Mouse (Mus musculus): ENCODE data around the gene Entr1. TPM values are rescaled to one million over a fixed set of nuclear protein-coding genes. Genes with fewer than 3 reads are reported as not detected.
A peak's percentile ranks its signal among the peaks of the same experiment; 100 is the strongest.
"Not testable (repeated sequence)": the region's sequence is repeated elsewhere in the genome, so short reads cannot be mapped to it uniquely, and the experiment has no call there.

Gene Entr1
- polyA plus RNA-seq, 1 experiment from 2014 or later, result 132 TPM

DNA sequence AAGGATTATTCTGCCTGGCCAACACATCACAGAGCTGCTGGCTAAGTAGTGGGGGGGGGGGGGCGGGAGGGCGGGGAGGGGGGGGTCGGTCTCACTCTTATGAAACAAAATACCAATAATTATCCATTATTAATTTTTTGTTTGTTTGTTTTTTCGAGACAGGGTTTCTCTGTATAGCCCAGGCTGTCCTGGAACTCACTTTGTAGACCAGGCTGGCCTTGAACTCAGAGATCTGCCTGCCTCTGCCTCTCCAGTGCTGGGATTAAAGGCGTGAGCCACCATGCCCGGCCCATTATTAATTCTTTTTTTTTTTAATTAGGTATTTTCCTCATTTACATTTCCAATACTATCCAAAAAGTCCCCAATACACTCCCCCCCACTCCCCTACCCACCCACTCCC is 8.2 kb downstream of the Entr1 start:
- Histone ChIP-seq H3K4me2 (ENCODE audit: low read depth, low read length) (peak overlapping the region; percentile 81), H3K4me3 (ENCODE audit: low read depth, low read length) (peak overlapping the region; percentile 79), H3K9ac (replicated peaks; ENCODE audit: low read length) (peak overlapping the region; percentile 77)
- not testable (repeated sequence) for H3K27ac ChIP-seq (replicated peaks; ENCODE audit: low read depth, low read length); DNase-seq (ENCODE audit: low spot score); H3K27me3 ChIP-seq (ENCODE audit: control insufficient read depth, insufficient read depth, low read length); H3K9me3 ChIP-seq (replicated peaks; ENCODE audit: control insufficient read depth, low read length); ATAC-seq (replicated peaks; ENCODE audit: insufficient number of reproducible peaks, low FRiP score, low TSS enrichment, low read depth); H3K4me1 ChIP-seq (ENCODE audit: control insufficient read depth, insufficient read depth, low read length); H3K36me3 ChIP-seq (replicated peaks; ENCODE audit: control insufficient read depth, insufficient read depth, low read depth, low read length)
- WGBS, result 34% methylated on average over 6 of the region's 6 CpGs

DNA sequence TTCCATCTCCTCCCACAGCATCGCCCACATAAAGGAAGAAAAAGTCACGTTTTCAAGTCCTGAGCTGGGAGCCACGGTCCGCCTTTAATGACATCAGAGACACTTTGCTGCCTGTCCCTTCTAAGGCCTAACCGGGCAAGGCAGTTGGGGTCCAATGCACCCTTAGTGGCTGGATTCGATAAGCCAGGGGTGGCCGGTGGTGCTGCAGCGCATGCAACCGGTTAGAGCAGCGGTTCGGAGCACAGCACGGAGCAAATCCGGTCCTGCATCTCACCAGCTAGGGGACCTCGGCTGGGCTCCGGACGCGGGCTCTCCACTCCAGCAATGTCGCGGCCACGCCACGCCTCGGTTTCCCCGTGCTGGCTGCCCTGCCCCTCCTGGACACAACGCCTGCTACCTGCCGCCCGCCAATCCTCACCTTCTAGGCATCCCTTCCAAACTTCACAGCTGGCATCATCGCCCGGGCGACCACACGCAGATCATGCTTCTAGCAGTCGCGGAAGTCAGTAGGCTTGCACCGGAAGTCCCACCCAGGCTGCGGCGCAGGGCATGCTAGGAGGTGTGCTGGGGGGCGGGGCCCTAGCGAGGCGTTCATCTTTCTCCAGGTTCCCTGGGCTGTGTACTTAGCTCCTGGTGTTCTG is 8.9 kb downstream of the Entr1 start, which contains the start of gene Snapc4:
TSS of gene Snapc4 (minus strand) at position 523 of the 641 bp plus-strand sequence.
- no peaks in the 10 kb centered on the region for H3K4me1 ChIP-seq (ENCODE audit: control insufficient read depth, insufficient read depth, low read length)
- peak within 1 kb of the TSS; percentile 79 for H3K4me3 ChIP-seq (ENCODE audit: low read depth, low read length)
- under 1% methylated on average over 38 of the region's 38 CpGs for WGBS
- peak; percentile 94 for ATAC-seq (replicated peaks; ENCODE audit: insufficient number of reproducible peaks, low FRiP score, low TSS enrichment, low read depth)
- 0 out of 2 replicates have a peak within 1 kb of the TSS, but pooled peaks have one; percentile 29 for H3K27ac ChIP-seq (replicated peaks; ENCODE audit: low read depth, low read length)
- peak within 1 kb of the TSS; percentile 77 for H3K9ac ChIP-seq (replicated peaks; ENCODE audit: low read length)
- H3K36me3 ChIP-seq (replicated peaks; ENCODE audit: control insufficient read depth, insufficient read depth, low read depth, low read length), result peaks cover 8% of the 10 kb centered on the region
- H3K27me3 ChIP-seq (ENCODE audit: control insufficient read depth, insufficient read depth, low read length), result no peaks in the 10 kb centered on the region
- H3K9me3 ChIP-seq (replicated peaks; ENCODE audit: control insufficient read depth, low read length), result no peaks in the 10 kb centered on the region
- DNase-seq (ENCODE audit: low spot score), result peak; percentile 93
- peak within 1 kb of the TSS; percentile 81 for H3K4me2 ChIP-seq (ENCODE audit: low read depth, low read length)

DNA sequence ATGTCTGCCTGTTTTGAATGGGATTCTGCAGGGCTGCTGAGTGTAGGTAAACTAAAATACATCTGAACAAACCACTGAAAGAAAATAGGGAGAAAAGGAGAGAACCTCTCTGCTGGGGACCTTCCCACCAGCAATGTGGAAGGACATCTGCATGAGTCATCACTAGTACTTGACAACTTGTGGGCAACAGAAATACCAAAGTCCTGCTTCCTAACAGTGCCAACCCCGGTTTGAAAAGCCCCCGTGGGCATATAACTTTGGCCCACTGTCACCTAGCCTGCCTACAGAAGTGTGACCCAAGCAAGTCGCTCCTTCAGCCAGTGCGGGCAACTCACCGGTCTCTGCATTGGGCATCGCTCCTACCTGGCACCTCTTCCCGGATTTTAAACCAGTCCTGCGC is 16.7 kb downstream of the Entr1 start:
- H3K9me3 ChIP-seq (replicated peaks; ENCODE audit: control insufficient read depth, low read length), result no peaks in the 10 kb centered on the region
- no peak overlapping the region for H3K27ac ChIP-seq (replicated peaks; ENCODE audit: low read depth, low read length)
- H3K4me3 ChIP-seq (ENCODE audit: low read depth, low read length), result no peak overlapping the region
- no peak overlapping the region for H3K9ac ChIP-seq (replicated peaks; ENCODE audit: low read length)
- peaks cover 10% of the 10 kb centered on the region for H3K36me3 ChIP-seq (replicated peaks; ENCODE audit: control insufficient read depth, insufficient read depth, low read depth, low read length)
- H3K4me1 ChIP-seq (ENCODE audit: control insufficient read depth, insufficient read depth, low read length), result no peaks in the 10 kb centered on the region
- no peak overlapping the region for H3K4me2 ChIP-seq (ENCODE audit: low read depth, low read length)
- ATAC-seq (replicated peaks; ENCODE audit: insufficient number of reproducible peaks, low FRiP score, low TSS enrichment, low read depth), result no peak
- WGBS, result 93% methylated on average over 8 of the region's 8 CpGs
- no peaks in the 10 kb centered on the region for H3K27me3 ChIP-seq (ENCODE audit: control insufficient read depth, insufficient read depth, low read length)
- DNase-seq (ENCODE audit: low spot score), result no peak

DNA sequence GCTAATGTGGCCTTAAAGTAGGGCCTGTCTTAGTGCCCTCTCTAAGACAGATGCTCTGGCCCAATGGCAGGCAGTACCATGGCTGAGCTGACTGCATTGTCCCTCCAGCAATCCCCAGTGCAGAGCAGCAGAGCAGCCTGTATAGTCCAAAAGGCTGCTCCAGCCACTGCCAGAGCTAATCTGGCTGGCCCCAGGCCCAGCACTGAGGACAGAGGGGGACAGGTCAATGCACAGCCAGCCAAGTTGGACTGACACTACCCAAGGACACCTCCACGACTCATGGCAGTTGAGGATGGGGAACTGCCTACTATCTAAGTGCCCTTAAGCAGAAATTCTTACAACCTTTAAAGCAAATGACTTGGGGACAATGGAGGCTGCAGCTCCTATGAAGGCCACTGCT is 20.5 kb downstream of the Entr1 start:
- Histone ChIP-seq H3K4me2 (ENCODE audit: low read depth, low read length) (no peak overlapping the region), H3K4me3 (ENCODE audit: low read depth, low read length) (no peak overlapping the region), H3K4me1 (ENCODE audit: control insufficient read depth, insufficient read depth, low read length) (no peaks in the 10 kb centered on the region), H3K27ac (replicated peaks; ENCODE audit: low read depth, low read length) (no peak overlapping the region), H3K27me3 (ENCODE audit: control insufficient read depth, insufficient read depth, low read length) (no peaks in the 10 kb centered on the region), H3K9me3 (replicated peaks; ENCODE audit: control insufficient read depth, low read length) (no peaks in the 10 kb centered on the region), H3K36me3 (replicated peaks; ENCODE audit: control insufficient read depth, insufficient read depth, low read depth, low read length) (peaks cover 16% of the 10 kb centered on the region), H3K9ac (replicated peaks; ENCODE audit: low read length) (no peak overlapping the region)
- ATAC-seq (replicated peaks; ENCODE audit: insufficient number of reproducible peaks, low FRiP score, low TSS enrichment, low read depth) (no peak), DNase-seq (ENCODE audit: low spot score) (no peak)
- WGBS, result 71% methylated on average over 1 of the region's 1 CpGs

DNA sequence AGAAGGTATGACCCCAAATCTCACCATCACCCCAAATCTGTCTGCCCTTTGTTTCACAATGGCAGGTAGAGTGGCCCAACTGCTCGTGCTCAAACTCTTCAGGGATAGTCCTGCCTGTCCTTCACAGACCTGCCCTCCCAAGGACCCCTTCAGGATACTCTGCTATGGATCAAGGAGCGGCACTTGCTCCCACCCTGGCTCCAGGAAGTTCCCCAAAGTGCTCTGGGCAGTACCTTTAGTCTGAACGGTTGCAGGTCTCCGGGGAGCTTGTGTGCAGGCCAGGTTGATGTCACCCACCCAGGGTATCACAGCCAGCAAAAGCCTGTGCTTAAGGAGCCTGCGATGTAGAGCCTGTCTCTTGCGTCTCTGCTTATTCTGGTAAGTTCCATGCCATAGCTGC is 21.2 kb downstream of the Entr1 start:
- ATAC-seq (replicated peaks; ENCODE audit: insufficient number of reproducible peaks, low FRiP score, low TSS enrichment, low read depth) (no peak), DNase-seq (ENCODE audit: low spot score) (no peak)
- no peaks in the 10 kb centered on the region for H3K9me3 ChIP-seq (replicated peaks; ENCODE audit: control insufficient read depth, low read length)
- H3K36me3 ChIP-seq (replicated peaks; ENCODE audit: control insufficient read depth, insufficient read depth, low read depth, low read length), result peaks cover 16% of the 10 kb centered on the region
- H3K4me2 ChIP-seq (ENCODE audit: low read depth, low read length), result no peak overlapping the region
- no peak overlapping the region for H3K27ac ChIP-seq (replicated peaks; ENCODE audit: low read depth, low read length)
- no peaks in the 10 kb centered on the region for H3K27me3 ChIP-seq (ENCODE audit: control insufficient read depth, insufficient read depth, low read length)
- H3K4me3 ChIP-seq (ENCODE audit: low read depth, low read length), result no peak overlapping the region
- H3K9ac ChIP-seq (replicated peaks; ENCODE audit: low read length), result no peak overlapping the region
- no peaks in the 10 kb centered on the region for H3K4me1 ChIP-seq (ENCODE audit: control insufficient read depth, insufficient read depth, low read length)
- 90% methylated on average over 6 of the region's 6 CpGs for WGBS

DNA sequence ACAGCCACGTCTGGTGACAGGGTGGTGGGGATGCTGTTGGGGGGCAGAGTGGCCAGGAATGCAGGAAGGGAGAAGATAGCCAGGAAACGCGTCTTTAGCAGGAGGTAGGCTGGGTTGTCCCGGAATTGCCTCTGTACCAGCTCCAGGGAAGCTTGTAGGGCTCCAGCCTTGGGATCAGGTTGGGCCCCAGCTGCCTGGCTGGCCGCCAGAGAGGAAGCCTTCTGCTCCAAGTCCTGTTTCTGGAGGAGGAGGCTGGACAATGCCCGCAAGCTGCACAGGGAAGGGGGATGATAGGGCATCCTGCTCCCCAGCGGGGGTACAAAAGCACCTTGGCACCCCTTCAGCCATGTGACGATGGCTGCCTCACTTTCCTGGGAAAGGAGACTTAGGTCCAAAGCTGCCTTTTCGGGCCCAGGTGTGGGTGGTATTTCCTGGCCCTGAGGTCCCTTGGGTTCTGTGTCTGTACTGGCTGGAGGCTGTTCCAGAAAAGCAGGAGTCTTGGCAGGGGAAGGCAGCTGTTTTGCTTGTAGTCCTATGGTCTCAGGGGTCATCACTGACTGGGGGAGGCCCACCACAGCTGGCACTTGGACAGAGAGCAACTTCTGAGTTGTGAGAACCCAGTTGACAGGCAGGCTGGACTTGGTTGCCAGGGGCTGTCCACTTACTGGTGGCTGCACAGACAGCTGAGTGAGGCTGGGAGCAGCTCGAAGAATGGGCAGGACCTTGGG is 24.2 kb downstream of the Entr1 start:
- Histone ChIP-seq H3K4me3 (ENCODE audit: low read depth, low read length) (no peak overlapping the region), H3K27ac (replicated peaks; ENCODE audit: low read depth, low read length) (no peak overlapping the region), H3K9me3 (replicated peaks; ENCODE audit: control insufficient read depth, low read length) (no peaks in the 10 kb centered on the region), H3K27me3 (ENCODE audit: control insufficient read depth, insufficient read depth, low read length) (no peaks in the 10 kb centered on the region), H3K4me2 (ENCODE audit: low read depth, low read length) (no peak overlapping the region), H3K36me3 (replicated peaks; ENCODE audit: control insufficient read depth, insufficient read depth, low read depth, low read length) (peaks cover 10% of the 10 kb centered on the region), H3K4me1 (ENCODE audit: control insufficient read depth, insufficient read depth, low read length) (no peaks in the 10 kb centered on the region), H3K9ac (replicated peaks; ENCODE audit: low read length) (no peak overlapping the region)
- DNase-seq (ENCODE audit: low spot score) (no peak), ATAC-seq (replicated peaks; ENCODE audit: insufficient number of reproducible peaks, low FRiP score, low TSS enrichment, low read depth) (no peak)
- 85% methylated on average over 10 of the region's 10 CpGs for WGBS

DNA sequence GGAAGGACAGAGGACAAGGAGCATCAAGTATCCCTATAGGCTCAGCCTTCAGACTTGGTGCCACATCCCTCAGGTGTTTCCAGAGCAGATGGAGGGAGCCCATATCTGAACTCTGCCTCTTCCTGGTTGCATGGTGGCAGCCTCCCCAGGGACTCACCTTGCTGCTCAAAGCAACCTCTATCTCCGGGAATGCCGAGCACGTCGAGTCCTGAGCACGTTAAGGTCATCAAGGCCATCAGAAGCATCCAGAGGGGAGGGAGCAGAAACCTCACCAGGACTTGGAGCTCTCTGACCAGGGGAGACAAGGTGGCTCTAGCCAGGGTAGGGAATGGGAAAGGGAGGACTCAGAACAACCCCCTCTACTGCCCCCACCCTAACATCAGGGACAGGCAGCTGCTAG is 25.6 kb downstream of the Entr1 start:
- no peak overlapping the region for H3K9ac ChIP-seq (replicated peaks; ENCODE audit: low read length)
- no peak for ATAC-seq (replicated peaks; ENCODE audit: insufficient number of reproducible peaks, low FRiP score, low TSS enrichment, low read depth)
- H3K9me3 ChIP-seq (replicated peaks; ENCODE audit: control insufficient read depth, low read length), result no peaks in the 10 kb centered on the region
- no peak overlapping the region for H3K4me3 ChIP-seq (ENCODE audit: low read depth, low read length)
- peaks cover 8% of the 10 kb centered on the region for H3K36me3 ChIP-seq (replicated peaks; ENCODE audit: control insufficient read depth, insufficient read depth, low read depth, low read length)
- no peak overlapping the region for H3K27ac ChIP-seq (replicated peaks; ENCODE audit: low read depth, low read length)
- WGBS, result 79% methylated on average over 5 of the region's 5 CpGs
- no peak overlapping the region for H3K4me2 ChIP-seq (ENCODE audit: low read depth, low read length)
- no peaks in the 10 kb centered on the region for H3K4me1 ChIP-seq (ENCODE audit: control insufficient read depth, insufficient read depth, low read length)
- no peak for DNase-seq (ENCODE audit: low spot score)
- H3K27me3 ChIP-seq (ENCODE audit: control insufficient read depth, insufficient read depth, low read length), result no peaks in the 10 kb centered on the region

DNA sequence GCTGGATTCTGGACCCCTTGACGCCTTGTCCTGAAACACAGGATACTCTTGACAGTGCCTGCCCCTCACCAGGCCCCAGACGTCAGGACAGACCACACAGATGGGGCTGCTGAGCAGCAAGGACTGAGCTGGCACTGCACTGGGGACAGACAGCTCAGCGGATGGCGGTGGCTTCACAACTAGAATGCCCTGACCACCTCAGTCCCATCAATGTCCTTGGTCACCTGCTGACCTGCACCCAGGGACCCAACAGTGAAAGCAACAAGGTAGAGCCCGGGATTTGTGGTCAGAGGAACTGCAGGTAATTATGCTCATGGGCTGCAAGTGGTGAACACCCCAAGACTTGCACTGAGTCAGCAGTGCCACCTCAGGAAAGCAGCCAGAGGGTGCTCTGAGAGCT is 26.1 kb downstream of the Entr1 start:
- Histone ChIP-seq H3K36me3 (replicated peaks; ENCODE audit: control insufficient read depth, insufficient read depth, low read depth, low read length) (peaks cover 7% of the 10 kb centered on the region), H3K4me3 (ENCODE audit: low read depth, low read length) (no peak overlapping the region), H3K4me1 (ENCODE audit: control insufficient read depth, insufficient read depth, low read length) (no peaks in the 10 kb centered on the region), H3K27ac (replicated peaks; ENCODE audit: low read depth, low read length) (no peak overlapping the region), H3K4me2 (ENCODE audit: low read depth, low read length) (no peak overlapping the region), H3K27me3 (ENCODE audit: control insufficient read depth, insufficient read depth, low read length) (no peaks in the 10 kb centered on the region), H3K9me3 (replicated peaks; ENCODE audit: control insufficient read depth, low read length) (no peaks in the 10 kb centered on the region), H3K9ac (replicated peaks; ENCODE audit: low read length) (no peak overlapping the region)
- 78% methylated on average over 5 of the region's 5 CpGs for WGBS
- ATAC-seq (replicated peaks; ENCODE audit: insufficient number of reproducible peaks, low FRiP score, low TSS enrichment, low read depth), result no peak
- DNase-seq (ENCODE audit: low spot score), result no peak
